Mouse (Mus musculus) layer of hippocampus, adult 11-12 months (tissue): Measurements from ENCODE around the gene Grasp.

Source experiments
- DNase-seq: peaks from one replicate; pipeline ENCODE4 v3.0.0; 2022; ENCODE audit warnings: low spot score

Grasp gene

DNA sequence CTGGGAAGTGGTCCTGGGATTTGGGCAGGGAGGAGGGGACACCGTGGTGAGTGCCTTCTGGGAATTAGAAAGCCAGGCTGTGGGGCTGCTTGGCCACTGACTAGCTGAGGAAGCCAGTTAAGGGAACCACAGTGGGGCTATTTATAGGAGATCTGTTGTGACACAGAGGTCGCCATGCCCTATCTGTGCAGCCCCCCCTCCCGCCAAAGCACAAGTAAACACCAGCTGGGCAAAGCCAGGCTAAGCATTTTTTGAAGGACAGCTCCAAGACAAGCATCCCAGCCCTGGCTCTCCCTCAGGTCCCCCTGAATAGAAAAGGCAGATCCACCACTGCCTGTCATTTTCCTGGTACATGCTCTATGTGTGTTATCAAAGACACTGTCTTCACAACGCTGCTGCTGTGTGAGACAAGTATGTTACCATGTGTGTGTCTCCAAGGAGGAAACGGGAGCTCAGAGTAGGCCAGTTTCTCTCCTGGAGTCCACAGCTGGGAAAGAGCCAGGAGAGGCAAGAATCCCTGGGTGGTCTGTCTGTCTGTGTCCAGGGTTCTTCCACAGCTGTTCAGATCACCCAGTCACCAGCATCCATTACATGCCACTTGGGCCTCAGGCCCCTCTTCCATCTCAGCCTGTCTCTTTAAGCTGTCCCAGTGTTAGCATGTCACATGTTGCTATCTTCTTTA is 24.2 kb downstream of the Grasp start:
- DNase-seq, result no peak

DNA sequence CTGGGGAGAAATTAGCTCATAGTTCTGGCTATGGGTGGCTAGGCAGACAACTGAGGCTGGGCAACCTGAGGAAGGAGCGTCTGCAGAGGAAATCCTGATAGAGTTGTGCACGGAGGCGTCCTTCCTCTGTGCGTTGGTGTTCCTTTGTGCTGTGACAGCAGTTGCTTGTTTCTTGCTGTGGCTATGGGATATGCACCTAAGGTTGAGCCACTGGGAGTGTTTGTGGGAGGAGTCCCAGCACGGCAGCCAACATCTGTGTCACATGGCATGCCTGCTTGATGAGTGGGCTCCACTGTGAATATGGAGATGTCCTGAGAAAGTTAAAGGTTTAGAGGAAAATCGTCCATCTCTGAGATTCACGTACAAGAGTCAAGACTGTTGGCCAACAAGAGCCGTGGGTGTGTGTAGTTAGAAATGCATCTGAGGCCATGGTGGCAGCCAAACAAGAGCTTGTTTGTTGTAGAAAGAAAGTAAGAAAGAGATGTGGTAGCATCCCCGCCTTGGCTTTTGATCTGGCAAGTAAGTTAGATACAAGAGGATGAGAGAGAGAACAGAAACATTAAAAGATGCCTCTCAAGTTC is 26.3 kb downstream of the Grasp start:
- DNase-seq, result no peak

DNA sequence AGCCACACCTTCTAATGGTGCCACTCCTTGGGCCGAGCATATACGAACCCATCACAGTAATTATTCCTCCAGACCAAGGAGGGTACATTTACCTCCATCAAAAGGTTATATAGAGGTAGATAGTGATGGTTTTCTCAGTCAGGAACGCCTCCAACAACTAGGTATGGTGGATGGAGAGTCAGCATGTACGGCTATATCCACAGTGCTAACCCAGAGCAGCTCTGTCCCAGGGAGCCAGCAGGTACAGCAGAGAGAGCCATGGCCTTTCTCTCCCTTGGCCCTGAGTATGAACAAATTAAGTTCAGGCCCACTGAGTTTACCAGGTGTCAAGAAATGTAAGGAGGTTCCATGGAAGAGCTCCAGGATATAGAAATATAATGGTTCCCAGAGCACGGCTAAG is 27.9 kb downstream of the Grasp start:
- no peak for DNase-seq

DNA sequence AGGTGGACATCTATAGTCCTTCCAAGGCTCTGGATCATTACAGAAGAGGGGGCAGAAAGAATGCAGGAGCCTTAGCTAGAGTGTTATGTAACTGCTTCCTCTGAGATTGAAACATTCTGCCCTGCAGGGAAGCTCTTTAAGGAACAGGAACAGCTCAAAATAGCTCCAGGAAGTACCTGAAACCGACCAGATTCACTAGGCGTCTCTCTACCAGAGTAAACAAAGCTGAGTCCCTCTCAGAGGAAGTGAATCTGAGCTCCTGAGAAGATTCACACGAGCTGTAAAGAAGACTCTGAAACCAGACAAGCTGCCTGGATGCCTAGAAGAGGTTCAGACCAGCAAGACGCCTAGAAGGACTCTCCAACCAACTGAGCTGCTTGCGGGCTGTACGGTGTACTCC is 28.6 kb downstream of the Grasp start:
- no peak for DNase-seq

DNA sequence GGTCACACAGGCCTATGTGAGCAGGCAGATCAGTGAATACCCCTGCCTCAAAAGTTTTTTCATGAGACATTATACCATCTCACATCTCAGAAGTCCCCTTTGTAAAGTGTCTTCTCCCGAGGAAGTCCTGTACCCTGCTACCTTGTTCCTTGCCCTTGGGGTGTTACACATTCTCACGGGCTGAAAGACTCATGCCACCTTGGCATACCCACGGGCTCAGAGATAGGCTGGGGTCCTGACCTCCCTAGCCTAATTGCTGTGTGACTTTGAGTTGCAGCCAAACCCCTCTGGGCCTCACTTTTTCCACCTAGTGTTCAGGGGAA is 29.5 kb downstream of the Grasp start:
- no peak for DNase-seq

DNA sequence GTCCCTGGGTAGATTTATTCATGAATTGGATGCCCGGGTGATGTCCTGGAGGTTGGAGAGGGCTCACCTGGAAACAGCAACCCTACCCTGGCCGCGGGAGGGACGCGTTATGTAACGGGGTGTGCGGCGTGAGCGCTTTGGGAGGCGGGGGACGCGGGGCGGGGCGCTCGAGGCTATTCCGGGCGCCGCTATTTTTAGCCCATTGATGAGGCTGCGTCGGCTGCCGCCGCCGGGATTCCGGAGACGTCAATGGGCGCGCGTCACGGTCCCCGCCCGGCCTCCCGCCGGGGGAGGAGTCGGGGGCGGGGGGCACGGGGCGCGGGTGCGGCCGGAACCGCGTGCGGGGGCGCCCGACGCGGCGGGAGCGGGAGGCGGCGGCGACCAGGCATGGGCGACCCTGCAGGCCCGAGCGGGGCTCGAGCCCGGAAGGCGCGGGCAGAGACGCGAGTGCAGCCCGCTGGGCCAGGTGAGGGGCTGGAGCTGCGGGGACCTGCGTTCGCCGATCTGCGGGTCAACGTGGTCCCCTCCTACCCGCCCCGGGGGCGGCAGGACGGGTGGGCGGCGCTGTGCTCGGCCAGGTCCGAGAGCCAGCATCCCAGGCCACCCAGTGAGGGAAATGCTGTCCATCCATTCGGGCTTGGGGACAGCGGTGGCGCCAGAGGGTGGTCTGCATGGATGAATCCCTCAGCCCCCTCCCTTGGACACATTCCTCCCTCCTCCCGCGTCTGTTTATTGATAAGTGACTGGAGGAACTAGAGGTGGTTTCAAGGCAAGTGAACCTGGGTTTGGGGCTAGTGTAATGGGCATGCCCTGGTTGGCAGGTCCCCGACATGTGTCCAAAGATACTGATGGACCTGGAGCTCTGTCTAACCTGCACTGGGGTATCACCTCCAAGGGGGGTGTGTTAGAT is 30.2 kb downstream of the Grasp start, which contains the start of gene Nr4a1:
TSS of gene Nr4a1 (plus strand) at position 384 of the 910 bp plus-strand sequence.
- peak; percentile 76 for DNase-seq

DNA sequence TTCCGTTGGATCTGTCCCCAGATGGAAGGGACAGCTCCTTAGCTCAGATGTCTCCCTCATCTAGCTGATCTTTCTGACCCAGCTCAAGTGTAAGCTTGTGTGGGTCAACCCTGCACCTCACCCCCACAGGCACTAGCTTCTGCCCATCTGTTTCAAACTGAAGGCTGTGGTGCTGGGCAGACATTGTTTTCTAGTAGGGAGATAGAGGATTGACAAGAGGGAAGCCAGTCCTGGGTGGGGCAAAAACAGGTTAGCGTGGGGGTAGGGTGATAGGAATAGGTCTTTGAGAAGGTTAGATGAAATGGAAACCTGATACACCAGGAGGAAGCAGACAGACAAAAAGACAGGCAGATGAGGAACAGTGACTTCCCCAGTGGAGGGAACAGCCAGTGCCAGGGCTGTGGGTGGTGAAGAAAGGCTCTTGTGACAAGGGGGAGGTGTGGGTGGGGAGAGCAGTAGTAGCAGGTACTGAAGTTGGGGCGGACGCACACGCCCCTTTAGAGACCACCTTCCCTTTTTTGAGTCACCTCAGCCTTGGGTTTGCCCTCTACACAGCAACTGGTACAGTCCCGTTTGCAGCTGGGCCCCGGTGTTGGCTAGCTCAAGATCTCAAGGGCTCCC is 32.0 kb downstream of the Grasp start:
- DNase-seq, result no peak

DNA sequence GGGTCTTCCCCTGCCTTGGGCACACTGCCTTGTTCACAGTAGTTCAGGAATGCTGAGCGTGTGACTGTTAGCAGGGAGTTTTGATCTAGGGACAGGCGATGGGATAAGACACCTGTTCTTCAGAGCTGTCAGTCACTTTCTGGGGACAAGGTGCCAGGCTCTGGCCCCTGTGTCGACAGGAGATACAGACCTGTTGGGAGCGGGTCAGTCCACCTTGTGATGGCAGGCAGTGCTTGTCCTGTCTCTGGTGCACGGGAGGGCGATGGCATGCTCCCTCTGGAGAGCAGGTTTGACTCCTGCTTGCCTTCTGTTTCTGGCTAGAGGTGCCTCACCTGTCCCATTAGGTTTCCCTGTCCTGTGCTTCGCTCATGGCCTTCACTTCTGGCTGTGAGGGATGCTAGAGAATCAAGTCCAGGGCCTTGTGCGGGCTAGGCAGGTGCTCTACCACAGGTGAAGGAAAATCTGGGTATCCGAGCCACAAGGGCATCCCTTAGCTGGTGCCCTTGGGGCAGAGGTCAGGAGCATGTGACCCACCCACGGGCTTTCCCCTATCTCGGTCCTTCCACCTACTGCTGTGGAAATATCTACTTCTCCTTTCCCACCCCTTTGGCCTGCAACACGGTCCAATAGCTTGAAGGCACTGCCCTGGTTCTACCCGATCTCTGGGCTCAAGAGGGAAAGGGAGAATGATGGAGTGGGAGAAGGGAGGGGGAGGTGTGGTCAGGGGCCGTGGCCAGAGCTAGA is 32.6 kb downstream of the Grasp start:
- no peak for DNase-seq

DNA sequence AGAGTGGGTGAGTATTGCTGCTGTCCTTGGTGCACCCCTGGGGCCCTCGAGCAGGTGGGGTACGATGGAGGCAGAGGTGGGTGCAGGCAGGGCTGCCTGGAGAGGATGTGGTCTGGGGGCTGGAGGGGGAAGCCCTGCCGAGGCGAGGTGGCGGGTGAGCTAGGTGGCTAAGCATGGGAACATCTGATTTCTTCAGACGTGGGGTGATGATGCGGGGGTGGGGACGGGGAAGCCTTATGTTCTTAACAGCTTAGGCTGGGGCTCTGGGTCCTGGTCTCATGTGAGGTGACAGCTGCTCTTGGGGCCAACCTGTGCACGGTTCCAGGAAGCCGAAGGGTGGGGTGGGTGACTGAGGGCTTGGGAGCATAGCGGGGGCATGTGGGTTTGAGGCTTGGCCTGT is 34.4 kb downstream of the Grasp start:
- no peak for DNase-seq

DNA sequence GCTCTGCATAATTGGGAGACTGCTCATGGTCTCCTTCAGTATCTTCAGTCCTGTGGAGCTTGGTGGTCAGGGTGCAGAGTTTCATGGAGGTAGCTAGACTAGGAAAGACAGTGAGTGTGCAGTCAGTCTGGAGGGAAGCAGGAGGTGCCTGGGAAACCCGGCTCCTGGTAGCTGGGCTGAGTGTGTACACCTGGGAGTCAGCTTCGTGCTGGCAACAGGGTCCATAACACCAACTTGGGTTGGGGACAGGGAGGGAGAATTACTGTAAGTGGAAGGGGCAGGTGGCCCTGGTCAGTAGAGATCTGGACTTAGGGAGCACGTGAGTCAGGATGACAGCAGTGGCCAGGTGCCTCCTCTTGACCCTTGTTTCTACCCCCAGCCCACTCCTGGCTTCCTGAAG is 35.9 kb downstream of the Grasp start:
- no peak for DNase-seq

DNA sequence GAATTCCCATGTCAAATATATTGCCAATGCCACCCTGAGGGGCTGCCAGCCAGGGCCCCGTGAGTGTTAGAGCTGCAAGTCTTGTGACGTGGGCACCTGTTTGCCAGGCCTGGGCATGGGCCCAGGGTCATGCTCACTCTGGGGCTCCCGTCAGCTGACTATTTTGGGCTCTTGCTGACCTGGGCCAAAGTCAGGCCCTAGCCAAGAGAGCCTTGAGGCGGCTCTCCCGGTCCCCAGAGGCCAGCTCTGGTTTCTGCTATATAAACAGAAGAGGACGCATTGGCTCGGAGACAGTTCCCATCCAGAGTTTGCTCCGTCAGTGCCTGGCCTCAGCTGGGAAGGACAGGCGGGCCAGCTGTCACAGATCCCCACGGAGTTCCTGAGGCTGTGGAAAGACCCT is 36.4 kb downstream of the Grasp start:
- no peak for DNase-seq

DNA sequence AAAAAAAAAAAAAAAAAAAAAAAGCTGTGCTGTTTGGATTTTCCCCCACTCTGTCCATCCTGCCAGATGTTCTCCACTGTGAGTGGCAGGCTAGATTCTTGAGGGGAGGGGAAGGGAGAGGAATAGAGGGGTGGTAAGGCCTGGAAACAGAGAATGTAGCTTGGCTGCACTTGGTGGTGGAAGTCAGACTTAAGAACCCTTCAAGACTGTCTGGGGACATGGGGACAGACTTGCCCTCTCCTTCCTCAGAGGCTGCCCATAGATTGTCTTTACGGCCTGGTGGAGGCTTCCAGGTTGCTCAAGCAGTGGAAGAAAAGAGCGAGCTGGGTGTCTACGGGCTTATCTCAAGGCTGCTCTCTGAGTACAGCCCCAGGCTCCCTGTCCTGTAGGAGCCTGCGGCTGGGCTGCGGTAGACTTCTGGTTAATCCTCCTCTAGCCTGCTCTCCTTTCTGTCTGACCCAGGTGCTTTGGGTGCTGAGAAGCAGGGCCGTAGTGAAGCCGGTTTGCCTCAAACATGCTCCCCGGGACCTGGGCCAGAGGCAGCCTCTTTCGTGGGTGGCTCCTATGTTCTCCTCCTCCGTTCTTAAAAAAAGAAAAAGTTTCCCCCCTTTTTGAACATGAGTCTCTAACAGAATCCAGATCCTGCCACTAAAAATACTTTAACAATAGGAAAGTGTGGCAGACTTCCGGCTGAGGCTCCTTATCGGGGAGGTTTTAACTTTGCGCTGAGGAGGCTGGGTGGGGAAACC is 37.1 kb downstream of the Grasp start:
- DNase-seq, result no peak

DNA sequence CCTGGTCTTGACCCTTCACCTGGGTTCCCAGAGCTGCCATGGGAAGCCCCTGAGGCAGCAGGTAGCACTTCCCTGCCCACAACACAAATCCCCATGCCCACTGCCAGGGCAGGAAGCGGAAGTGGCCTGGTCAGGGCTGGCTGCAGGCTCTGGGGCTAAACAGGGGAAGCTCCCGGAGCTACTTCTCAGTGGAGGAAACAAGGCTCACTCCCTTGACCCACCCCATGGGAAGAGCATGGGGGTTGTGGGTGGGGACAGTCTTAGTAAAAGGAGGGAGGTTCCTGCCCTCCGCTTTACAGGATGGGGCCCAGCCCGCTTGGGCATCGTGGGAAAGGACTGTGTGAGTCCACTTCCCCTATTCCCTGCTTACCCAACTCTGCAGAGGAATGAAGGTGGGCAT is 38.5 kb downstream of the Grasp start:
- no peak for DNase-seq

DNA sequence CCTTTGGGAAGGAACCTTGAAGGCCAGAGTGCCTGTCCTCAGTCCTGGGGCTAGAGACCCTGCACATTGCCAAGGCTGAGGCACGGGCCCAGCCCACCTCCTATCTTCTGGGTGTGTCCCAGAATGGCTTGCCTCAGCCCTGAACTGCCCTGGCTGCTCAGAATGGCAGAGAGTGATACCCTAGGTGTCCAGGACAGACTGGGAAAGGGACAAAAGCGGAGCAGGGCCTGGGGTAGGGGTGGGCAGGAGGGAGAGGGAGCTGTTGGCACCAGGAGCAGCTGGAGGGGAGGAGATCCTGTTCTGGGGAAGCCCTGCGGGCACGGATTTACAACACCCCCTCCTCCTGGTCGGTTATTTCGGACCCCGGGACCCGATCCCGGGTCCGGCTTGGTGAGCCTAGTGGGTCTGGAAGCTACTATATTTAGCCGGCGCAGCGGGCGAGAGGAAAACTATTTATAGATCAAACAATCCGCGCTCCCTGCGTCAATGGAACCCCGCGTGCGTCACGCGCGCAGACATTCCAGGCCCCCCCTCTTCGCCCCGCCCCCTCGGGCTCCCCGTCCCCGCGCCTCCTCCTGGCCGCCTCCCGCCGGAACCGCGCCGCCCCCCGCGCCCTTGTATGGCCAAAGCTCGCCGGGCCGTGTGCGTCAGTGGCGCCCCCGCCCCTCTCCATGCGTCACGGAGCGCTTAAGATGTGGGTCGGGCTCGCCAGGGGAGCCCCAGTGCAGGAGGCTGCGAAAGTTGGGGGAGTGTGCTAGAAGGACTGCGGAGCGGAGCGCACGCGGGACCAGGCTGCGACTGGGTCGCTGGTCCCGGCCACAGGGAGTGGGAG is 42.4 kb downstream of the Grasp start:
- peak; percentile 92 for DNase-seq

DNA sequence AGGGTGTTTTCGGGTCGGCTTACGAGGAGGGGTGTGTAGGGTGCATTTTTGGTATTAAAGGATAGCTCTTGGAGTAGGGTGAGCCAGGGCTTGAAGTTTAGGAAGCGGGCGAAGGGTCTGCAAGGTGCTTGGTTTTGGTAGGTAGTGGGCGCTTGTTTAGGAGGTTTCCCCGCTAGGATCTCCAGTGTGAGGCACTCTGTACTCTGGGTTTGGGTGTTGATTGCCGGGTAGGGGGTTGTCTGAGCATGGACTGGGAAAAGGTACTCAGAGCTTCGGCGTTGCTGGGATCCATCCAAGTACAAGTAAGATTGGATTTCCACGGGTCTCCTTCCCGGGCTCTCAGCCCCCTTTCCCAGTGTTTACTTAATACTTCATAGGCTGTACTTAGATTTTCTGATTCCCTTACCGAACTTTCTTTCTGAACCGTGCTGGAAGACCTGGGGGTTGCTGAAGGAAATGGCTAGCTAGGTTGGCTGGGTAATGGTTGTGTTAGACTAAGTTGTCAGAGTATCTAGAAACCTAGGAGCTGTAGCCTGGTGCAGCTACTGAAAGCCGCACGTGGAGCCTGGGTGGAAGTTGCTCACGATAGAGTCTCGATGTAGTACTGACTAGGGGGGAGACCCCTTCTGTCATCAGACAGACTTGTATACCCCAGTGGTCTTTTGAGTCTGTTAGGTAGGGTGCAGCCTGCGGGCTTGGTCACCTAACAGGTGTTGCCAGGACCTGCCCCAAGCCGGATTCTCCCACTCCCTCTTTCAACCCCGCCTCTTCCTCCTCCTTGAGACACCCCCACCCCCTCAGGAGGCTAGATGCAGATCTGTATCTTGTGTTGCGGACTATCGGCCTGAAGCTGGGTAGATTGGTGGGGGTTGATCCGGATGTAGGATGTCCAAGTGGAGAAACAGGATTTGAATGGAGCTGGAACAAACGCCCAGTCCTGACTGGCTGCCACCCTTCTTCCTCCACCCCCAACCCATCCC is 43.4 kb downstream of the Grasp start:
- no peak for DNase-seq

DNA sequence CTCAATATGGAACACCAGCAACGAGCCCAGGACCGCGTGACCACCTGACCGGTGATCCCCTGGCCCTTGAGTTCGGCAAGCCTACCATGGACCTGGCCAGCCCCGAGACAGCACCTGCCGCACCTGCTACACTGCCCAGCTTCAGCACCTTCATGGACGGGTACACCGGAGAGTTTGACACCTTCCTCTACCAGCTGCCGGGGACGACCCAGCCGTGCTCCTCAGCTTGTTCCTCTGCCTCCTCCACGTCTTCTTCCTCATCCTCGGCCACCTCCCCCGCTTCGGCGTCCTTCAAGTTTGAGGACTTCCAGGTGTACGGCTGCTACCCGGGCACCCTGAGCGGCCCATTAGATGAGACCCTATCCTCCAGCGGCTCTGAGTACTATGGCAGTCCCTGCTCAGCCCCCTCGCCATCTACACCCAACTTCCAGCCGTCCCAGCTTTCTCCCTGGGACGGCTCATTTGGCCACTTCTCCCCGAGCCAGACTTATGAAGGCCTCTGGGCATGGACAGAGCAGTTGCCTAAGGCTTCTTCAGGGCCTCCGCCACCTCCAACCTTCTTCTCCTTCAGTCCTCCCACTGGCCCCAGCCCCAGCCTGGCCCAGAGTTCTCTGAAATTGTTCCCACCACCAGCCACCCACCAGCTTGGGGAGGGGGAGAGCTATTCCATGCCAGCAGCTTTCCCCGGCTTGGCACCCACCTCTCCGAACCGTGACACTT is 46.3 kb downstream of the Grasp start:
- no peak for DNase-seq

DNA sequence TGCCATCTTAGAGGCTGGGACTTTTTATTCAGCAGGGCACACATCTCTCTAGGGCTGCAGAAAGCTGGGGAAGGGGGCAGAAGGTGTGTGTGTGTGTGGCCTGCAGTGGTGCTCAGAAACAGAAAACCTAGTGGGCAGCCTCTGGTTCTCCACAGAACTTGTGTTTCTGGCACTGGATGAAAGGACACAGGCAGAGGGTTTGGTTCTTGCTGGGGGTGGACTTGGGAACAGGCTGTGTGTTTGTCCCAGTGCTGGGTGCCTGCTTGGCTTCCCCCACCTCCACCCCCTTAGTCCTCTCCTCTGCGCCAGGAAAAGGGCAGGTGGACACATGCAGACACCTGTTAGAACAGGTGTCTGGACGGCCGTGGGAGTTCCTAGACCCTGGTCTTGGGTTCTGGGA is 47.1 kb downstream of the Grasp start:
- no peak for DNase-seq

DNA sequence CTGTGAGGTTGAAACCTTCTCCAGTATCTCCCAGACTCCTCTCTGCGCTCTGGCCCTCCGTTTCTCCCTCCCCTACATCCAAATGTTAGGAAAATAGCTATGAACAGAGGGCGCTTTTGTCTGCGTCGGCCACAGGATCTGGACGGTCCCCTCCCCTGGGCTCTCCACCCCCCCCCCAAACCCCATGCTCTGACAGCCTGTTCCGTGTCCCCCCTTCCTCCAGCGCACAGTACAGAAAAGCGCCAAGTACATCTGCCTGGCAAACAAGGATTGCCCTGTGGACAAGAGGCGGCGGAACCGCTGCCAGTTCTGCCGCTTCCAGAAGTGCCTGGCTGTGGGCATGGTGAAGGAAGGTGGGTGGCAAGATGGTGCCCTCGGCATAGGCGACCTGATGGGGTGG is 47.5 kb downstream of the Grasp start:
- DNase-seq, result peak; percentile 60

DNA sequence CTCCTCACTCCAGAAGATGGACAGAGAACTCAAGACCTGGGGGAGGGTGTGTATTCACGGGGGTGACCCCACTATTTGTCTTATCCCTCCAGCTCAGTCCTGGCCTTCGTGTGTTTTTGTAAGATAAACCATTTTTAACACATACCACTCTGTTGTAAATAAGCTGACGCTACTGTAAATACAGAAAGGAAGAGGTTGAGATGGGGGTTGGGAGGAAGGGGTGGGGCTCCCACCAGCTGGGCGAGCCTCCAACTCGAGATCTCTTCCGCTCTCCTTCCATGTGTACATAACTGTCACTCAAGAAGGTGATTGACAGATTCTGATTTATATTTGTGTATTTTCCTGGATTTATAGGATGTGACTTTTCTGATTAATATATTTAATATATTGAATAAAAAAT is 50.4 kb downstream of the Grasp start:
- no peak for DNase-seq
